Mouse (Mus musculus): ENCODE measurements at regions not wholly inside any gene's neighbourhood (a gene's known extent, or its start where the extent isn't known, plus 50 kb on each side); places are given as distances from the start of the nearest gene placed in this dataset.

DNA sequence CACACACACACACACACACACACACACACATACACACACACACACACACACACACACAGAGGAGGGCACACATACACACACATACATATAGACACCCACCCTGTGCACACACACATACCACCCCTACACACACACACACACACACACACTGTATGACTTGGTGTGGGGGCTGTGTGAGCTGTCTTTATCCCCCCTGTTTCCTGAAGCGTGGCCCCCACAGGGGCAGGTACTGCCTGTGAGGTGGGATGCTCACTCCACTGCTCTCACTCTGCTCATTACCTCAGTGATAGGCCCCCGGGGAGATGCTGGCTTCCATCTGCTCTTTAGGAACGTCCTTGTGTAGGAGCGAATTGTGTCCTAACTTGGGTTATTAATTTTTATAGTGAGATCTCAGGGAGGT, 157.7 kb downstream of the Ifng start:
- TF ChIP-seq CTCF (IDR thresholded peaks at IDR 0.05; ENCODE audit: low read depth) (no peak), EP300 (optimal IDR thresholded peaks at IDR 0.05) (no peak)

Measured in stomach, postnatal 0 days (tissue).